Mouse (Mus musculus) neutrophil, adult 59 days (primary cell): ENCODE data around the gene Pcdh19. TPM values are rescaled to one million over a fixed set of nuclear protein-coding genes. Genes with fewer than 3 reads are reported as not detected.

ENCODE experiments used
- total RNA-seq, 2 experiments: library from RNA; stranded (reverse); gene quantifications; 1 replicate in 1 of 2; 2 replicates in 1 of 2; pipeline ENCODE4 v1.2.4; 2023

The Pcdh19 gene
- not detected for total RNA-seq

GRCm38 (mm10) chrX:133688840-133689239, at the start of gene Pcdh19:
Gene Pcdh19 (minus strand): TSS chrX:133688987.

Other genes with a start within 250 kb of the Pcdh19 start
- not detected for gene Tnmd, start 162.0 kb upstream of the Pcdh19 start, total RNA-seq
- gene Tspan6, start 209.4 kb upstream of the Pcdh19 start, total RNA-seq = under 1 TPM; 0.57 to 0.71 TPM
- under 1 TPM in 1 of 2 experiments, not detected in 1; 0.15 TPM for gene Srpx2, start 219.4 kb upstream of the Pcdh19 start, total RNA-seq